Mouse (Mus musculus): Measurements from ENCODE around the gene Snrpb.

Snrpb gene

DNA sequence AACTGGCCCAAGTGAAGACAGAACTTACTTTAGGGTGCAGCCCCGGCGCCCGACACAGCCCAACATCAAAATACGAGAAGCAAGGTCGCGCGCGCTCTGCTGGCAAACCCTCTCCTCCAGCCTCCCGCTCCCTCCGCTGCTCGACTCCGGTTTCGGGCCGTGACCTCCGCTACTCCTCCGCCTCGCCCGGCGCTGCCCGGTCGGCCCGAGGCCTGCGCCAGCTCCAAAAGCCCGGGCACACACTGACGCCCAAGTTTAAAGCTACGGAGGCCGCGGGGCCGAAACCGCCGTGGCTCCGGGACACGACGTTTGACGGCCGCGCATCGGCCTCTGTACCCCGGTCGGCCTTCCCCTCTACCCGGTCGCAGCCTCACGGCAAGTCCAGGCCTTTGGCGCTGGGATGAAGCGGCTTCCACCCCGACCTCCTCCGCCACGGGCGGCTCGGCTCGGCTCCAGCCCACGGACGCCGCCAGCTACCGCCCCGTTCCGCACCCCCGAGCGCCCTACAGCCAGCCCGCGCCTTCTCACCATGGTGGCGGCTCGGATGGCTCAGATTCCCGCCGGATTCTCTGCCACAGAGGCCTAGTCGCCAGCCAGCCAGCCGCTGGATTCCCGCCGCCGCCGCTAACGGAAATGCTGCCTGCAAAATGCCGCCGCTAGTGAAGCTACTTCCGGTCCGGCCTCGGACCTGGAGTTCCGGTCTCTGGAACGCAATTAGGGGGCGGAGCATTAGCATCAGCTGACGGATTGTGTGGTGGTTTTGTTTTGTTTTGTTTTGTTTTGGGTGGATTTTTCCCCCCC lies at the start of gene Snrpb:
Gene Snrpb (minus strand): TSS at position 698 of the 801 bp plus-strand sequence.
- peak; percentile 94 for DNase-seq (ENCODE audit: low read depth, low spot score)

DNA sequence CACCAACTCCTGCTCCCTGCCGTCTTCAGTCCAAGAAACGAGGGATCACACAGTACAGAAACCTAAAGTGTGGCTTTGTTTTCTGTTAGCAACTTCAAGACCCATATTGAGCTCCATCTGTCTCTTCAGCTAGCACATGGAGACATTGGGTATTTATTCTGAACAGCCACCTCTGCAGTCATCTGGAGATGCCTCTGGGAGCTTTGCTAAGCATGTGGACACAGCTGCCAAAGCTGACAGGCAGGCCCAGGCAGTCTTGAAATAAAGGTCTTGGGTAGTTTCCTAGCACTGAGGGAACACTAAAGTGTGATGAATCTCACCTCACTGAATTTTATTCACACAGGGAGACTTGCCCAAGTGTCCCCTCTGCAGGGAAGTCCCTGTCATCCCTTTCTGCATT lies 32.4 kb upstream of the Snrpb start:
- no peak for DNase-seq (ENCODE audit: low read depth, low spot score)

DNA sequence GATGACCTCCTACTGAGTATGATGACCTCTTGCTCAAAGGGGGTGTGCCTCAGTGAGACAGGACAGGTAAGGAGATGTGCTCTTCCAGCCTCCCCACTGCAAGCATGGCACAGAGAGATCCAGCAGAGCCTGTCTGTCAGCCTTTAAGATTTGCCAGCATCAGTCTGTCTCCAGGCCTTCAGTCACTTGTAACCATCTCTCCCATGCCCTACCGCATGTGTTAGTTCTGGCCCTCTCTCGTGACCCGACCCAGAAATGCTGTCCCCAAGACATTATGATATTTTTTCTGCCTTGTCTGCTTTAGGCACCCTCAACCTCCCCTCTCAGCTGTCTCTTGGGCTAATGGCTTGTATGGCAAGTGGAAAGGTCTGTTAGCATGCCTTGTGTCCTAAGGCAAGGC lies 30.4 kb upstream of the Snrpb start:
- DNase-seq (ENCODE audit: low read depth, low spot score) = no peak

DNA sequence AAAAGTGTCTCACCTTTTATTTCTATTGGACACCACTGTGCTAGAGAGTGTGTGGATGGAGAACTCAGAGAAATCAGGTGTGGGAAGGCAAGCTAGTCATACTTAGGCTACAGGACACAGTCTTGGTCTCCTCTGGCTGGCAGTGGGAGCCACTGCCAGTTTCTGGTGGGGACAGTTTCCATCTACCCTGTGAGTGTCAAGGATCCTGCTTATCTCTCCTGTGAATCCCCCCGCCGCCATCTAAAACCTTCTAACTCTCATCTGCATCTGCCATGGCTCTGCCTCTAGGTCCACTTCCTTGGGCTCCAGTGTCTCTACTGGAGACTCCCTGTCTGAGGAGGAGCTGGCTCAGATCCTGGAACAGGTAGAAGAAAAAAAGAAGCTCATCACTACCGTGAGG lies 28.8 kb upstream of the Snrpb start:
- peak; percentile 35 for DNase-seq (ENCODE audit: low read depth, low spot score)

DNA sequence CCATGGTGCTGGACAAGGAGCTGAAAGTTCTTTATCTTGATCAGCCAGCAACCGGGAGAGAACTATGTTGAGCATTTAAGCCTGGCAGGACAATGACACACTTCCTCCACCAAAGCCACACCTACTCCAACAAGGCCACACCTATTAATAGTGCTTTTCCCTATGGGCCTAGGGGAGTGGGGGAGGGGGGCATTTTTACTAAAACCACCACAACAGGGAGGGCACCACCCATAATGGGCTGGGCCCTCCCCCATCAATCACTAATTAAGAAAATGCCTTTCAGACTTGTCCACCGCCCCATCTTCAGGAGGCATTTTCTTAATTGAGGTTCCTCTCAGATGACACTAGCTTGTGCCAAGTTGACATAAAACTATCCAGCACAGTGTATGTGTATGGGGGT lies 28.2 kb upstream of the Snrpb start:
- DNase-seq (ENCODE audit: low read depth, low spot score) = no peak

DNA sequence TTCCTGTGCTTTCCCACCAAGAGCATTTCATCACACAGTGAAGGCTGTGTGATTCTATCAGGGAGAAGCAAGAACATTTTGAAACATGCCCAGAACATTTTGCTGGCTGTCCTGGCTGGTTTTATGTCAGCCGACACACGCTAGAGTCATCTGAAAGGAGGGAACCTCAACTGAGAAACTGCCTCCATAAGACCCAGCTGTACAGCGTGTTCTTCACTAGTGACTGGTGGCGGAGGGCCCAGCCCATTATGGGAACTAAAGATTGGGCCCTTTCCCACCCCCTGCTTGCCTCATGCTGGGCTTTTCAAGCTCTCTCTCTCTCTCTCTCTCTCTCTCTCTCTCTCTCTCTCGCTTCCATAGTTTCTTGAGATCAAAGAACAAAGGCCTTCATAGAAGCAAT lies 21.8 kb upstream of the Snrpb start:
- DNase-seq (ENCODE audit: low read depth, low spot score) = no peak

DNA sequence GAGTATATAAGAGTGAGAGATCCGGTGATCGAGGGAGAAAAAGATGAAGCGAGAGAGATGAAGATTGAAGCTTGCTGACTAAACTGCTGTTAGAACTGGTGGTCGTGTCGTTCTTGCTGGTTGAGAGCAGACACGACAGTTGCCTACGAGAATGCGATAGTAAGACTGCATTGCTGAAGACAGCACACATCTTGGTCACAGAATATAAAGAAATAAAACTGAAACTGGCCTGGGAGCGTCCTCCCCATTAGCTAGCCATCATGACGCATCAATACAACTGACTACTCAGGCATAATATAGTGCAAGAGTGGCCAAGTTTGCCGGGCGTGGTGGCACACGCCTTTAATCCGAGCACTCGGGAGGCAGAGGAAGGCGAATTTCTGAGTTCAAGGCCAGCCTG lies 15.7 kb upstream of the Snrpb start, which contains the start of gene Tmc2:
Gene Tmc2 (plus strand): TSS at position 301 of the 400 bp plus-strand sequence.
- no peak for DNase-seq (ENCODE audit: low read depth, low spot score)

DNA sequence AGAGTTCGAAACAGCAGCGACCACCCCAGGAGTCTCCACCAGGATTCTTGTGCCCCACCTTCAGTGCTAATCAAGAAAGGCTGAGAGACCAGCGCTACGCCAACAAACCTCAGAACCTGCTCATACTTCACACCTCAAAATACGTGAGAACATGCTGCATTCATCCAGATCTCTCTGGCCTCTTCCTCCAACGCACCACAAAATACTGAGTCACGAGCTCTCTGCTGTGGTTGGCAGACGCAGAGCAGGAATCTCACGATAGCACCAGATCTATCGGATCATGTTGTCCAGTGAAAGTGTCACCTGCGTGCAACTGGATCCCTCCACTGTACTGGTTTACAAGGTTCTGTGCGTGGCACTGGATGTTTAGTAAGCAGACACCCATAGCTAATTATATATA lies 9.2 kb upstream of the Snrpb start:
- DNase-seq (ENCODE audit: low read depth, low spot score) = no peak

DNA sequence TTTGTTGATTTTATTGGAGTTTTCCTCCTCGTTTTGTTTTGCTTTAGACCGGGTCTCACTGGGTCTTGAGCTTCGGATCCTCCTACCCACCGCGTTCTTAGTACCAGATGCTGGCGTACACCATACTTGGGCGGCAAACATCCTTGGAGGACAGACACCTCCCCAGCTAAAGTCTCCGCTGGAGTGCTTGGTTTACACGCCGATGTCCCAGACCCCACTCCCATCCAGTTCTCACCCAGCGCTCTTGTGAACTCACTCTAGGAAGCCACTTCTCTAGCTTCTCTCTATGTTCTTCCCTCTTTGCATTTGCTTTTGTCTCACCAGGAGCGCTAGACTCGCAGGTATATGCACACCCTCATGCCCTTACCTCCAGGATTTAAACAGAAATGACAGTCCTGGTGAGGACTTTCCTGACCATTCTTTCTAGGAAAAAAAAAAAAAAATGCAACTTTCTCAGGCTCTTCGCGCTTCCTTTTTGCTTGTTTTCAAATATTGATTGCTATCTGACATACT lies 360 bp upstream of the Snrpb start:
- no peak for DNase-seq (ENCODE audit: low read depth, low spot score)

DNA sequence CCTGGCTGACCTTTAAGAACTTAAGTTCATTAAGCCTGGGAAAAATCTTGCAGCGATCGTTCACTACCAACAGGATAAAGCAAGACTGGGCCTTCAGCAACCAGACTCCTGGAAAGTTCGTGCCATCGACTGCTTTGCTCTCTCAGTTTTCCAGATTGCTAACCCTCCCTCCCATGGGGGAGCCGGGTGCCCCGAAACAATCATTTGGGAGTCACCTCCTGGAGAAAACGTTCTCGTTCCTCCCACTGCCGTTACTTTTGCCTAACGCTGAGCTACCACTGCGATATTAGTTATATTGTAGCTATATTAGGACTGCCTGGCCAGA lies 860 bp downstream of the Snrpb start:
- peak; percentile 12 for DNase-seq (ENCODE audit: low read depth, low spot score)

DNA sequence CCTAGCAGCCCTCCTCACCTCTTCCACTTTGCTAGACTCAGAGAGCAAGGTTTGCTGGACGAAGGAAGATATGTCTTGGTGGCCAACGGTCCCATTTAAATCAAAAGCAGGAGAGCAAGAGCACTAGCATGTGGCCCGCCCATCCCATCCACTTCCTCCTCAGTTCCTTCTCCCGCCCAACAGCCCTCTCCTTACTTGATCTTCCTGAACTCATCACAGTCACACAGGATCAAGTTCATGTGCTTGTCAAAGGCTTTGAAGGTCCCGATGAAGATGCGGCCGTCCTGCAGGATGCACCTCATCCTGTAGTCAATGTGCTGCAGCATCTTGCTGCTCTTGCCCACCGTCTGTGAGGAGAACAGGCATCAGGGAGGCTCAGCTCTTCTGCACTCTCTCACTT lies 2.4 kb downstream of the Snrpb start:
- DNase-seq (ENCODE audit: low read depth, low spot score) = no peak

DNA sequence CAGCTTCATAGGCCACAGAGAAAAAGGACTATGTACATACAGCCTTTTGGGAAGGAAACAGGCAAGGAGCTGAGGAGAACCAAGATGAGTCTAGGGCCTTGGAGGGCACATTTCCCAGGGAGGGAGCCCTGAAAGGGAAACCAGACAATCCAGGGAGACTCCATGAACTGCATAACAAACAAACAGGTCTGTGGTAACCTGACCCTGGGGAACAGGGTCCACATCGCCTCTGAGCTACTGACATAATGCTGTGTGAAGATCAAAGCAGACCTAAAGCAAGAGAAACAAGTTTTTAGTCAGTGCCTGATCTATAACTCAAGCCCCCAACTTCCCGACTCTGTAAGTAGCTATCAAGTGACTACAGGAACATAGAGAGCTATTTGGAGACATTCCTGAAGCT lies 7.5 kb downstream of the Snrpb start:
- DNase-seq (ENCODE audit: low read depth, low spot score) = no peak

DNA sequence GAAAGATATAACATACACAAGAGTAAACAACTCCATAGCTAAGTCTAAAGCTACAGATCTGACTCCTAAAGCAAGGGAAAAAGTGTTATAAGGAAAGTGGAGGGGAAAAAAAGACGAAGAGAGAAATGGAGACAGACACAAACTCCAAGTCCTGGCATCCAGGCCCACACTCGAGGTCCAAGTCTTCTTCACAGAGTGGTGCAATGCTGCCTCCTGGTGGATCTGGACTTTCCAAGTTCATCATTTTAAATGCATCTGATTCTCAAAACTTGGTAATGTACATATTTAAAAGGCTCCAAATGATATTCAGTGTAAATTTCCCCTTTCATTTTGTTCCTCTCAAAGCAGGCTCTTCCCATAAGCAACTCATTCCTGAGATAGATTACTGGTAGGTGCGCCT lies 11.3 kb downstream of the Snrpb start:
- DNase-seq (ENCODE audit: low read depth, low spot score) = peak; percentile 65

DNA sequence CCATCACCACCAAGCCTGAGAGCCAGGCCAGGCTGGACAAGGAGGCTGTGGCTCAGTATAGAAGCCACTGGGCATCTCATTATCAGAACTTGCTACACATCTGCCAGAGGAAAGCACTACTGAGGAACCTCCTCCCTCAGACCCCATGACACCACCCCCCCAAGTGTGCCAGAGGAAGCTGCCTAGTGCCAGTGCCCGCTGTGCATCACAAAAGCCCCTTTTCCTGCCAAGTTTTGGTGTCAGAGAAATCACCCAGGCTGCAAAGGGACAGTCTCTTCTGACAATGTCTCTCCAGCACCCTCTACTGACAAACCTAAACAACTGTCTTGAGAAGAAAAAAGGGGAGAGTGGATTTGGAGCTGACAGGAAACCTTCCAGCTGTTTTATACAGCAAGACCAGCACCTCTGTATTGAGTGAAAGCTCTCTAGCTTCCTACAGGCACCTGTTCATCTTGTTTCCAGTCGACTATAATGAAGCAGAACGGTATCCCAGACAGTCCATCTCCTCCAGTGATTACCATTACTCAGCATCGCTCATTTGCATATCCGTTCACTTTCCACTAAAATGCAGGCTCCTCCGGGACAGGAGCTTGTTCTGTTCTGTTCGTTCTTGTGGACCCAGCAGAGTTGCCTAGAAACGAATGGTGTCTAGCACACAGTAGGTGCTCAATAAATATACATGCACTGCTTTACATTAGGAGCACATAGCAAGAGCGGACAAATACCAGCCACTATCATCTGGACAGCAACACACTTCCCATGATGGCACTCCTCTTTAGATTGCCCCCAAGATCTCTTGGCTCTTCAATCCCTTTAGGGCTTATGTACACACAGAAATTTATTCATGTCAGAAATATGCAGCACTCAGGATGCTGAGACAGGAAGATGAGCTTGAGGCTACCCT lies 12.6 kb downstream of the Snrpb start:
- DNase-seq (ENCODE audit: low read depth, low spot score) = peak; percentile 34

DNA sequence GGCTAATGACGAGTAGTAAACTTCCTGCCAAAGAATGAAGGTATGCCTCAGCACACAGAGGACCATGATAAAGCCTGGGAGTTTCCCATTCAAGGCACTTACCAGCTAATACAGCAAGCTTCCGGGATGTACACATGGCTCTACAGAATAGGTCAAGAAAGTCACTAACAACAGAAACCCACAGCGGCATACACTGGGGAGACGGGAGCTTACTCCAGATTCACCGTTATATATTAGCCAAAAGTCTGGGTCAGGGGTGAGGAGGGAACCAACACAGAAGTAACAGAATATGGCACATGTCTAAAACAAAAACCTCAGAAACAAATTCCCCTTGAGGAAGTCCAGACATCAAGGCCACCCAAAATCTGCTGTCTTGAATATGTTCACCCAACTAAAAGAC lies 16.5 kb downstream of the Snrpb start:
- no peak for DNase-seq (ENCODE audit: low read depth, low spot score)

DNA sequence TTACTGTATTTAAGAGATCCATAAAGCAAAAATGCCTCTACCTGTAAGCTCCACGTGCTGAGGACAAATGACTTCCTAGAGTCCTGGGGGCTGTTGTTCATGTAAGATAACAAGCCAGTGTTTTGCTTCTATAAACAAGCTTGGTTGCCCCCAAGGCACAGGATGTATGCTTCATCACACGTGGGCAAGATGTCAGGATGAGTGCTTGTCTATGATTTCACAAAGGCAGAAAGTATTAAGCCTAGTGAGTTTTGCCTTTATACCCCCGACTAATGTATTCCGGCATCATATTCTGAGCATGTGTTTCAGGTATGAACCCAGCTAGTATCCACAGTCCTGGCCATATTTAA lies 21.1 kb downstream of the Snrpb start:
- no peak for DNase-seq (ENCODE audit: low read depth, low spot score)

DNA sequence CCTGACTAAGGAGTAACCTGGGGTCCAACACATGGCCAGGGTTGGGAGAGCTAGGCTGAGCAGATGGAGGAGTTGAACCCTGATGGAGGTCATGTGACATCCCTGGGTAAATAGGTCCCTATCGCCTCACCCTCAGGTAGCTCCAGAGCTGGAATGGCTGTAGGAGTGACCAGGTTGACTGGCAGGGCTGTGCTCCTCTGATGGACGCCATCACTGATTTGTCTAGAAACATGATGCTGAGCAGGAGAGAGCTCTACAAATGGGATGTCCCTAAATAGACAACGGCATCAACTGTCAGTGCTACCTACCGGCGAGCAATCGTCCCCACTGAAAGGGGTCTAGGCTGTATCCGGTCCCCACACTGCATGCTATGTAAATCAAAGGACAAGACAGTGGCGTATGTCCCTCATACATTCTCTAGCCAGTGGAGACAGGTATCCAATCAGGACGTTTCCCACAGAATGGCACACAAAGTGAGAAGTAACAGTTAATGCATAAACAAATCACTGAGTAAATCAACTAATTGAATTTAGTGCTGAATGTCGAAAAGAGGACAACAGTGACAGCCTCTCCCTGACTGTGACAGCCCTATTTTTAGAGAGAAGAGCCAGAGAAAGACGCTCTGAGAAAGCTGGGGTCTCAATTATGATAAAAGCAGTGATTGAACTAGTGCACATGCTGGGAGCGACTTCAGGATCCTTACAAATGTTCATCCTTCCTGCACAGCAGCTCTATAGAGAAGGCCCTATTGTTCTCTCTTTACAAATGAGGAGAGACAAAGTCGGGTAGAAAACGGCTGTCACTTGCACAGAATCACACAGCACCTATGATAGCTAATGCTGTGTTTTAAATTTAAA lies 21.7 kb downstream of the Snrpb start:
- no peak for DNase-seq (ENCODE audit: low read depth, low spot score)

DNA sequence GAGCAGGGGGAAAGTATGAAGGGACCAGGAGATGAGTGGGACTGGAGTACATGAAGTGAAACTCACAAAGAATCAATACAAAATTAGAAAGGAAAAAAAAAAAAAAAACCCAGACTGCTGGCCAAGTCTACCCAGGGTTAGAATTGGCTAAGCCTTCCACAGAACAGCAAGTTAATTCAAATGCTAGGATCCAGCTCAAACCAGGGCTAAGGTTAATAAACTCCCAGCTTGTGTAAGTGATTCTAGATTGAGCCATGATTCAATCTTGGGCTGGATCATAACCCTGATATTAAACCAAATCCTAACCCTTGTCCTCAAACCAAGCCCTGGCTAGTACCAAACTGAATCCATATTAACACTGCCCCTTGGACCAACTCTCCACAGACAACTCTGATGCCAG lies 23.4 kb downstream of the Snrpb start:
- no peak for DNase-seq (ENCODE audit: low read depth, low spot score)

DNA sequence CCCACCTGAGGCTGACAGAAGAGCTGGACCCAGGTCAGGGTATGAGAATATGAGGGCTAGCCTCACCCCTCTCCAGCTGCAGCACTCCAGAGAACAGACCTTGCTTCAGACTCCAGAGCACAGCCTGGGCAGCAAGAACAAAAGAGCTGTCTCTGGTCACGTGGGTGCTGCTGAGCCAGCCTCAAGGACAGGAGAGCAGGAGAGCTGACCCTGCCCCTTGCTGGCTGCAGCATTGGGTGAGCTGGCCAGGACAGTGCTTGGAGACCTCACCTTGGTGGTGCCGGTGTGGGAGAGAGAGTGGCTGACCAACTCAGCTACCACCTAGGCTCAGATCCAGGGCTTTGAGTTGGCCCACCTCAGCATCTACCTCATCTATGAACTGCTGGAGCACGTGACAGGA lies 24.0 kb downstream of the Snrpb start:
- no peak for DNase-seq (ENCODE audit: low read depth, low spot score)

DNA sequence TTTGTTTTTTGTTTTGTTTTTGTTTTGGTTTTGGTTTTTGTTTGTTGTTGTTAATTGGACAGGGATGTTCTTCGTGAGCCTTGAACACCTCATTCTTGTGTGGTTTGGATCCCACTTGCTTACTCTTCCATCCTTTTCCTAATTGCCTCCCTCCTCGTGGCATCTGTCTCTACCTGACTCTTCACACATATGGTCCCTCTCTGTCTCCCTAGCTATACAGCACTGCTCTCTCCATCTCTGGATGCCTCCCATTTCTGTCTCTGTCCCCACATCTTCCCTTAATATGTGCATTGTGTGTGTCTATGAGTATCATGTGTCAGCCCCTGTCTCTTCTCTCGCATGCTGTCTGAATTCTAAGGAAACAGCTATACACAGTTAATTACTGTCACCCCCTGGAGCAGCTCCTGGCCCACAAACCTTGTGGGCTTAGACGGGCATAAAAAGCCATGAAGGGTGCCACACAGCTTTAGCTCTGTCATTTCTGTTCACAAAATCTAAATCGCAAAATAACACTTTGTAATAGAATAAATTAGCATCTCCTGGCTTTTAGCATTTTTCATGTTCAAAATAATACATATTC lies 33.0 kb downstream of the Snrpb start:
- no peak for DNase-seq (ENCODE audit: low read depth, low spot score)

DNA sequence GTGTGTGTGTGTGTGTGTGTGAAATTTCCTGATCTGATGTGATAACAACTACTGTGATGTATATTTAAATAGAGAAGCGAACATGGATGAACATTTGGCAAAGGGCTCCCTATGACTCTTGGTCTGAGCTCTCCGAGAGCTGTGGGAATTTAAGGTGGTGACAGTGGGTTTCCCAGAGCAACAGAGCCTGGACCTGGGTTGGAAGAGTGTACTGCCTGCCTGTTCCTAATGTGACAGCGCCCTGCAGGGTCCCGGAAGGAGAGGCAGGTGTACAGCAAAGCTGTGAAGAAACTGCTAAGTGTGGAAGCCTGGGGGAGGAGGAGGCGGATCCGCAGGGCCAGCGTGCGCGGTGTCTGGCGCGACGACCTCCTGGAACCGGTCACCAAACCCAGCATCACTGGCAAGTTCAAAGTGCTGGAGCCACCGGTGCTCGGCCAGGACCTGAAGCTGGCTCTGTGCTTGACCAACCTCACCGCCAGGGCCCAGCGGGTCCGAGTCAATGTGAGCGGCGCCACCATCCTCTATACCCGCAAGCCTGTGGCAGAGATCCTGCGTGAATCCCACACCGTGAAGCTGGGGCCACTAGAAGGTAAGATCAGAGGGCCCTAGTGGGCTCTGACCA lies 34.4 kb downstream of the Snrpb start:
- no peak for DNase-seq (ENCODE audit: low read depth, low spot score)
